Mouse (Mus musculus) cortical plate, adult 2 months (tissue): ENCODE measurements around the gene Fahd2a. TPM values are rescaled to one million over a fixed set of nuclear protein-coding genes. Genes with fewer than 3 reads are reported as not detected.
A peak's percentile ranks its signal among the peaks of the same experiment; 100 is the strongest.

Experiments used
- H3K27ac ChIP-seq: fragments of 200-500 bp; 2 replicates; pipeline ENCODE4 v1.5.1; 2012; ENCODE audit warnings: low read length, control low read depth, inconsistent platforms; ENCODE audit not compliant: insufficient read depth
- H3K4me1 ChIP-seq: fragments of 200-500 bp; 2 replicates; pipeline ENCODE4 v1.6.1; 2011; ENCODE audit warnings: low read length; ENCODE audit not compliant: control insufficient read depth, insufficient read depth
- H3K4me3 ChIP-seq: fragments of 200-500 bp; 2 replicates; pipeline ENCODE4 v1.5.1; 2011; ENCODE audit warnings: mild to moderate bottlenecking, low read length, control low read depth; ENCODE audit not compliant: insufficient read depth
- CTCF ChIP-seq: fragments of 200-500 bp; IDR thresholded peaks from 2 replicates; pipeline ENCODE4 v1.5.1; 2011; ENCODE audit warnings: mild to moderate bottlenecking, control low read depth, low read length; ENCODE audit not compliant: insufficient read depth; ENCODE audit errors: extremely low read depth
- POLR2A ChIP-seq: fragments of 200-500 bp; IDR thresholded peaks from 2 replicates; pipeline ENCODE4 v1.6.1; 2011; ENCODE audit warnings: mild to moderate bottlenecking, low read length, control low read depth; ENCODE audit not compliant: insufficient read depth; ENCODE audit errors: extremely low read depth
- polyA plus RNA-seq: library from polyadenylated mRNA; depleted of rRNA; stranded (reverse); fragments of >200 nt; gene quantifications from 2 replicates; pipeline ENCODE4 v1.2.3, GENCODE M21; 2012; rRNA removed

Fahd2a gene
- 37.4 and 38.2 TPM in 2 replicates for polyA plus RNA-seq

DNA sequence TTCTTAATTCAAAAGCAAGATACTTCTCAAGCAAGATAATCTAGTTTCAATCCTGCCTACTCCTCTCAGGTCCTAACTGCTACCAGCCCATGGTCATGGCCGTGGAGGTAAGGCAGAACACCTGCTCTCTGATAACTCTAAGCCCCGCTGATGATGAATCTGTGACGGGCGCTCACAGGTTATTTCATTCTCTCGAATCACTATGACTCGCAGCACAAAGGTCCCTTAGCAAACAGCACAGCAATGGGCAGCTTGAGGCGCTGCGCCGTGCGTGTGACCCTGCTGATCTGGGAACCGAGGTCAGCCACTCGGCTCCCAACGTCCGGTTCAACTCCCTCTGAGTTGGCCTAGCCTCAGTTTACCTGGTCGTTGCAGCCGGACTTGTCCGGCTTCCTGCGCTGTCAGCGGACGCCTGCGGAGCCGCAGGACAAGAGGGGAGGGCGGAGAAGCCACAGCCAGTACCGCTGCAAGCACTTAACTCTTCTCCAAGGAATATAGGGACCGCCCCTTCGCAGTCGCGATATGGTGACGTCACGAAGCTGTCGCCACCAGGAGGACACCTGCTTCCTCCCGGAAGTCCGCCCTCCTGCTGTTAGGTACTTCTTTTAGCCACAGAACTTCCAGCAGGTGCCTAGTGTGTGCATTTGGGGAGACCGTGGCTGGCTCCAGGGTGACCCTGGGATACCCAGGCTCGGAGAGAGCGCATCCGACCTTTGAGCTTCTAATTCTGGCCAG, at the start of gene Fahd2a:
TSS of gene Fahd2a (minus strand) at position 511 of the 735 bp plus-strand sequence.
- Histone ChIP-seq H3K4me3 (peak within 1 kb of the TSS; percentile 52), H3K27ac (no peak within 1 kb of the TSS), H3K4me1 (peaks cover 3% of the 10 kb centered on the region)
- TF ChIP-seq POLR2A (peak; percentile 84; the same call in 1 of the 2 replicates), CTCF (no peak)

- Histone ChIP-seq H3K4me1 (peaks cover 4% of the 10 kb centered on the region), H3K4me3 (no peak overlapping the region), H3K27ac (no peak overlapping the region)
- TF ChIP-seq POLR2A (no peak), CTCF (no peak)
Measured at GRCm38 (mm10) chr2:127484476-127485170, 40.3 kb upstream of the Fahd2a start.

DNA sequence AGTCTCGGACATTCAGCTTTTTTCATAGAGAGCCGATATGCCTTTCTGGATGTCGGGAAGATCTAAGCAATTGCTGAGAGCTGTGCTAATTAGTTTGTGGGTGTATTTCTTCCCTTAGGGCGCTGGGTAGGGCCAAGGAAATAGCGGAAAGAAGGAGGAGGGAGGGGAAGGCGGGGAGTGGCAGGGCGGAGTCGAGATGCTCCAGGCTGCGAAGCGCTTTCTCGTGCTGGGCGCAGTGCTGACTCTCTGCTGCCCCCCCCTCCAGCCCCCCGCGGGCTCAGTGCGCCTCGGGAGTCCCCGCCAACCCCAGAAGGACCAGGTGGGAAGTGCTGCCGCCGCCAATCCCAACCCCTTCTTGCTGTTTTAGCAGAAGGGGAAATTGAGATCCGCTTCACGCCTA, 38.6 kb upstream of the Fahd2a start:
- Histone ChIP-seq H3K27ac (no peak overlapping the region), H3K4me3 (no peak overlapping the region), H3K4me1 (peaks cover 4% of the 10 kb centered on the region)
- TF ChIP-seq CTCF (no peak), POLR2A (no peak)

- peaks cover 4% of the 10 kb centered on the region for H3K4me1 ChIP-seq
- TF ChIP-seq CTCF (no peak), POLR2A (no peak)
- no peak overlapping the region for H3K27ac ChIP-seq
- no peak overlapping the region; the same call in 1 of the 2 replicates for H3K4me3 ChIP-seq
Measured at GRCm38 (mm10) chr2:127482533-127482911, 38.2 kb upstream of the Fahd2a start.

DNA sequence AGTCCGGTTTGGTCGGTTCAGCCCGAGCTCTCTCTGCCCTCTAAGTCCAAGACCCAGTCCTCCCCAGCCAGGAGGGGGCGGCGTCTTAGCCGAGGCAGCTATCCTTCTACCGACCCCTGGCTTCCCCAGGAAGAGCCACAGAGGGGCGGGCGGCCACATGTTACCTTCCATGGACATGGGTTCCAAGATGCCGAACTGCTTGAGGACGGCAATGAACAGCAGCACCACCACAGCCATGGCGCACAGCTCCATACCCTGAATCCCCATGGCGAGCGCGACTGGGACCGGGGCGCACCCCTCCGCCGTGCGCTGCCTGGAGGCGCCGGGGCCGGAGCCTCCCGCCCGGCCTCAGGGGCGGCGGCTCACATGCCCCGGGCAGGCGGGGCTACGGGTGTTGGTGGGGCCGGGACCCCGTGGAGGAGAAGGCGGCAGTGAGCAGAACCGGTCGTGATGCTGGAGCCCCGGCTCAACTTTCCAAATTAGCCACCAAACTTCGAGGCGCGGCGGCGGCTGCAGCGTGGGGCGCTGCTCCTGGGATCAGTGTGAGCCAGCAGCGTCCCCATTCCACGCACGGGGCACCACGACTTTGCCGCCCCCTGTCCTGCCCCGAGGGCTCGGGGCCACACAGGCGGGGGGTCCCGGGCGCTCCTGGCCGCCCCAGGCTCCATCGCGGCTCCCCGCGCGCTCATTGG, 37.6 kb upstream of the Fahd2a start:
- no peak overlapping the region for H3K27ac ChIP-seq
- TF ChIP-seq POLR2A (no peak), CTCF (no peak)
- no peak overlapping the region for H3K4me3 ChIP-seq
- H3K4me1 ChIP-seq = peaks cover 4% of the 10 kb centered on the region

DNA sequence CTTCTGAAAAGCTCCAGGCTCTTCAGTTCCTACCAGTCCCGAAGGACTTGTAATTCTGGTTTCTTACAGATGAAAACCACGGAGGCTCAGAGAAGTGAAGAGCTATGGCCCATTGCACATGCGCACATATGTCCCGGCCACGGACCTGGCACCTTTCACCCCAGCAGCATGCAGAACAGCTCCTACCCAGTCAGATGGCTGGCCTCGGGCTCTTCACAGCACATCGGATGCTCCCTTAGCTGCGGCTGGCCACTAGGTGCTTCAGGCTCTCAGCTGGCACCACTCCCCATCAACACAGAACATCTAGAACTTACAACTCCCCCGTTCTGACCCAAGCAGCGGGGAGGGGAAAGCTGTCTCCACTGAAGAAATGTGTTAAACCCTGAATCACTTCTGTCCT, 35.4 kb upstream of the Fahd2a start:
- Histone ChIP-seq H3K4me3 (no peak overlapping the region), H3K27ac (no peak overlapping the region), H3K4me1 (peaks cover 4% of the 10 kb centered on the region)
- no peak for TF ChIP-seq POLR2A
- no peak for TF ChIP-seq CTCF

DNA sequence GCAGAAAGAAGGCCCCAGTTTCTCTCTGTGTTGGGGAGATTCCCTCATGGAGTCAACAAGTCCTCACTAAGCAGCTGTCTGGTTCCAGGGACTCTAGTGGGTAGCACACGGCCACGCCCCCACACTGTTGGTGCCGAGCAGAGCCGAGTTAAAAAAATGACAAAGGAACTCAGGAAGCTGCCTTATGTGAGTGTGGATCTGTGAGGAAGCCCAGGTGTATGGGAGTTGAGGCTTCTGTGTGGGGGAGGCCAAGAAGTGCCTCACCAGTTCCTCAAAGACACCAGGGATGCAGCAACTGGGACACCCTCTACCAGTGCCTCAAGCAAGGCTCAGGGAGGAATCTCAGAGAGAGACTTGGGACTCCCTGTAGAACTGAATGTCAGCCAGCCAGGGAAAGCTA, 34.8 kb upstream of the Fahd2a start:
- Histone ChIP-seq H3K4me1 (peaks cover 4% of the 10 kb centered on the region), H3K4me3 (no peak overlapping the region), H3K27ac (no peak overlapping the region)
- TF ChIP-seq CTCF (no peak), POLR2A (no peak)

DNA sequence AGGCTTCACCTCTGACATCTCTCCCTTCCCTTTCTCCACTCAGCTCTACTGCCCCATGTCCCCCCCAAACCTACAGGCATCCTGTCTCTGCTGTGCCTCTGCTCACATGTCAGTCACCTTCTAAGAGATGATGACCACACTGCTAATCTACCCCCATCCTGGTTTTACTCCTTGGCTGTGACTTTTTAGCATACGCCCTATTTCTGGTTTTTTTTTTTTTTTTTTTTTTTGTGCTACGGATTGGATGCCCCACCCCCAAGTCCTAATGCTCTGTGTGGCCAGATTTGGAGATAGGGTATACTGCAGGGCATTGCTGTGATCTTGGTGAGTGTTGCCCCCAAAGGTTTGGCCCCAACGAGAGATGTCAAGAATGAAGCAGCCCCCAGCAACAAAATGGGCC, 27.9 kb upstream of the Fahd2a start:
- no peak for TF ChIP-seq CTCF
- TF ChIP-seq POLR2A = no peak
- H3K4me1 ChIP-seq = peaks cover 4% of the 10 kb centered on the region
- no peak overlapping the region for H3K27ac ChIP-seq
- no peak overlapping the region for H3K4me3 ChIP-seq

DNA sequence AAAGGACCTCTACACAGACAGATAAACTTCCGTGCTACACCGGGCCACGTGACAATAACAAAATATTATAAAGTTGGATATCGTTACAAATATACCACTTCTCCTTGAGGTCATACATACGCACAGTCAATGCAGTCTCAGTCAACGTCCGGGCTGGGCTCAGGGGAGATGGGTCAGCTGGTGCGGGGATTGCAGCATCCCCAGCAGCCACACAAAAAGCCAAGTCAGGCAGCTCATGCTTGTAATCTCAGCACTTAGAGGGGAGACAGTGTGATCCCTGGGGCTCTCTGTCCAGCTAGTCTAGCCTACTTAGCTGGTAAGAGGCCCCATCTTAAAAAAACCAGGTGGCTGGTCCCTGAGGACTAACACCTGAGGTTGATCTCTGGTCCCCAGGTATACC, 26.9 kb upstream of the Fahd2a start:
- no peak overlapping the region for H3K27ac ChIP-seq
- peaks cover 4% of the 10 kb centered on the region for H3K4me1 ChIP-seq
- TF ChIP-seq POLR2A = no peak
- no peak overlapping the region for H3K4me3 ChIP-seq
